Mouse (Mus musculus) hindbrain, postnatal 0 days (tissue): ENCODE measurements around the gene Arhgap21. TPM values are rescaled to one million over a fixed set of nuclear protein-coding genes. Genes with fewer than 3 reads are reported as not detected.

Experiments used
- ATAC-seq: fragments of 200-750 bp; cut with Nextera tagmentation; 2 replicates; pipeline ENCODE4 v1.8.0; 2017; ENCODE audit warnings: mild to moderate bottlenecking, moderate TSS enrichment, moderate library complexity
- DNase-seq: peaks from one replicate; pipeline ENCODE4 v3.0.0-alpha.2; 2015; ENCODE audit warnings: low spot score
- H3K27ac ChIP-seq: fragments of 300-500 bp; sonication (generic); 2 replicates; pipeline ENCODE4 v1.5.1; 2014; ENCODE audit warnings: mild to moderate bottlenecking
- H3K27me3 ChIP-seq: fragments of 300-500 bp; sonication (generic); 2 replicates; pipeline ENCODE4 v1.6.1; 2014; ENCODE audit warnings: low read length, mixed read lengths; ENCODE audit not compliant: insufficient read depth
- H3K36me3 ChIP-seq: fragments of 300-500 bp; sonication (generic); 2 replicates; pipeline ENCODE4 v1.6.1; 2014; ENCODE audit warnings: low read length, mixed read lengths; ENCODE audit not compliant: insufficient read depth
- H3K4me1 ChIP-seq: fragments of 300-500 bp; sonication (generic); 2 replicates; pipeline ENCODE4 v1.6.1; 2014; ENCODE audit warnings: antibody characterized with exemption, low read length, mixed read lengths; ENCODE audit not compliant: insufficient read depth
- H3K4me2 ChIP-seq: fragments of 300-500 bp; sonication (generic); 2 replicates; pipeline ENCODE4 v1.6.1; 2014; ENCODE audit warnings: low read depth, mild to moderate bottlenecking, low read length, moderate library complexity, mixed read lengths
- H3K4me3 ChIP-seq: fragments of 300-500 bp; sonication (generic); 2 replicates; pipeline ENCODE4 v1.5.1; 2014; ENCODE audit warnings: low read length
- H3K9ac ChIP-seq: fragments of 300-500 bp; sonication (generic); replicated peaks from 2 replicates; pipeline ENCODE4 v1.6.1; 2014; ENCODE audit warnings: mild to moderate bottlenecking, low read length, moderate library complexity, mixed read lengths
- H3K9me3 ChIP-seq: fragments of 300-500 bp; sonication (generic); 2 replicates; pipeline ENCODE4 v1.6.1; 2016; ENCODE audit warnings: low read length, mixed read lengths
- CTCF ChIP-seq: IDR thresholded peaks from 2 replicates; pipeline ENCODE4 v1.5.1; 2016; ENCODE audit warnings: antibody characterized with exemption, control low read depth, low read depth
- WGBS: fragments of 180-500 bp; shearing (Covaris S2); extraction: QIAGEN DNeasy Blood & Tissue Kit; methylation state at CpG from one replicate; pipeline ENCODE4 v1.1.7; 2014; 5-methylcytosine and 5-hydroxymethylcytosine counted together
- polyA plus RNA-seq: library from polyadenylated mRNA; unstranded; fragments of >200 nt; fragmentation: Nextera tagmentation; extraction: Ambion mirVana; gene quantifications from 2 replicates; pipeline ENCODE4 v1.2.1, GENCODE M21; 2015
- total RNA-seq: library from RNA; depleted of rRNA; stranded (reverse); fragments of >200 nt; gene quantifications from 2 replicates; pipeline ENCODE4 v1.2.3, GENCODE M21; 2014

The Arhgap21 gene
- total and polyA plus RNA-seq, 2 experiments from 2014 or later: 26.6 to 65.8 TPM

DNA sequence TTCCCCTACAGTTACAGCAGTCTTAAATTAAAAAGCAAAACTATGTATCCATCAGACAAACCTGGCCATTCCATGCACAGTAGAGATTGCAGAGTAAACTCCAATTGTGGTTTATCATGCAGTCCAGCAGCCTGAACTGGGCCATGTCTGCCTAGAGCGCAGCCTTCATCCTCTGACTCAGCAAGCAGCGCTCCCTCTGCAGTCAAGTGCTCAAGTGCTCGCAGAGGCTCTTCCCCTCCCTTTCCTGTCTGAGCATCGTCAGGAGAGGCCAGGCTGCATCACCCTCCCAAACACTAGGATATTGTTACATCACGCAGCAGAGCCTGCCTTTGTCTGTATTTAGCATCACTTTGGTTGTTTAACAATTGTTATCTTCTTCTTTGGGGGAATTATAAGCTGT, 25.5 kb downstream of the Arhgap21 start:
- Histone ChIP-seq H3K27me3 (no peaks in the 10 kb centered on the region), H3K4me2 (no peak overlapping the region), H3K4me1 (peaks cover 12% of the 10 kb centered on the region), H3K4me3 (no peak overlapping the region), H3K27ac (0 out of 2 replicates have a peak overlapping the region, but pooled peaks have one; percentile 1), H3K9ac (no peak overlapping the region), H3K36me3 (no peaks in the 10 kb centered on the region), H3K9me3 (no peaks in the 10 kb centered on the region)
- ATAC-seq (peak; percentile 76), DNase-seq (peak; percentile 51)
- WGBS: 7% methylated on average over 5 of the region's 5 CpGs
- TF ChIP-seq CTCF: no peak; the same call in 1 of the 2 replicates

DNA sequence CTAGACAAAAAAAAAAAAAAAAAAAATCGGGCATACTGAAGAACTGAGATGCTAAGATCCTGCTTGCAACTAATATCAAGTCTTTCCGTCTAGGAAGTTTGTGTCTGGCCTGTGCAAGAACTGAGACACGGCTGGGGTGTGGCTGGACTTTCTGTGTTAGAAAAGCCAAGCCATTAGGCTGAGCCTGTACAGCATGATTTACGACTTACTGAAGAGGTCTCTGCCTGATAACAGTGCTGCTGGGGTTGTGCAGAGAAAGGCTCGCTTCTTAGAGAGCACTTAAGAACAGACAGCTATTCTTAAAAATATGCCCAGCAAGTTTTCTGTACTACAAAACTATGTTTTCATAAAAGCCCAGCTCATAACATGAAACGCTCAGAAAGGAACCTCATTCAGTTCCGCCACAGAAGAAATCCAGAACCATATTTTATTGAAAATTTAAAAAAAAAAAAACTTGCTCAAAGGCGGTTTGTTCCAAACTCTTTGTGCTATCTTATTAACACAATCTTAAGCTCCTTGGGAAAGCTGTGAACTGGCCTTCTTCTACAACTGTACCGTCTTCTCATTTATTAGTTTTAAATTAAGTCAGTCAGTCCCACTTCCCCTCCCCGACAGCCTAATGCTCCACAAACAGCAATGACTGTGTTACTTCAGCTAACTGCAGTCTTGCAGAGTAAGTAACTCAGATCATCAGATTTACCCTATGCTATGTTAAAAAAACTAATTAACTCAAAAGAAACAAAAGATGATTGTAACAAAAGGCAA, 26.1 kb downstream of the Arhgap21 start:
- Histone ChIP-seq H3K9ac (no peak overlapping the region), H3K36me3 (no peaks in the 10 kb centered on the region), H3K4me1 (peaks cover 12% of the 10 kb centered on the region), H3K27ac (0 out of 2 replicates have a peak overlapping the region, but pooled peaks have one; percentile 1), H3K4me2 (no peak overlapping the region), H3K9me3 (no peaks in the 10 kb centered on the region), H3K27me3 (no peaks in the 10 kb centered on the region), H3K4me3 (no peak overlapping the region)
- no peak for ATAC-seq
- TF ChIP-seq CTCF: no peak
- no peak for DNase-seq
- 54% methylated on average over 10 of the region's 10 CpGs for WGBS

DNA sequence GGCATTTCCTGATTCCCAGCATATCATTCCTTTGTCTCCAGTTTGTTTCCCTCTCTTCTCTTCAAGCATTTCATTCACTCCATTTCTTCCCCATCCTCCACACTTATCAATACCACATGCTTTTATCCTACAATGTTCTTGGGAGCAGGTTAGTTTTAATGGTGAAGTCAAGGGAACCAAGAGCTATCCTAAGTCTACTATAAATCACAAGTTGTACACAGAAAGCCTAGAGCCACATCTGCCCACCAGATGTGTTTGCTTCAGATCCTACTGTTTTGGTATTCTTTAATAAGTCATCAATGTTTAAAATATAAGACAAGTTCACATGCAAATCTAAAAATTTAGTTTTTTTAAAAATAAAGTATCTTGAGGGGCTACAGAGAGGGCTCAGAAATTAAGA, 27.6 kb downstream of the Arhgap21 start:
- peaks cover 12% of the 10 kb centered on the region for H3K4me1 ChIP-seq
- no peaks in the 10 kb centered on the region for H3K9me3 ChIP-seq
- TF ChIP-seq CTCF: no peak
- no peak overlapping the region for H3K4me2 ChIP-seq
- no peak for DNase-seq
- H3K27me3 ChIP-seq: no peaks in the 10 kb centered on the region
- H3K36me3 ChIP-seq: no peaks in the 10 kb centered on the region
- no peak overlapping the region for H3K4me3 ChIP-seq
- no peak for ATAC-seq
- H3K27ac ChIP-seq: no peak overlapping the region
- no peak overlapping the region for H3K9ac ChIP-seq

DNA sequence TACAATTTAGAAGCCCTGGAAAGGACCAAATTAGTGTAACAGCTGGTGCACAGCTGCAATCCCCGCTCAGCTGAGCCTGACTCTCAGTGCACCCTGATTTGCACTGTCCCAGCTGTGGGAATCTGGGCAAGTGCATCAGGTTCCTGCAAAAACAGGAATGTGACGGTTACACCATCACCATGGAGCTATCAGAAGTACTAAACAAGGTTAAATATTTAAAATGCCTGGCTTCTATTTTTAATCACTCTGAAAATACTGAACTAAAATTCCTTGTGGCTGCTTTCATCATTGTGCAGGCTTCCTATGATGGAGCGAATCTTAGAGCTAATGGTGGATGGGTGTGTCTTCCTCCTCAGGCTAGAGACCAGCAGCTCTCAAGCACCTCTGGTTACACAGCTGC, 29.3 kb downstream of the Arhgap21 start:
- 69% methylated on average over 3 of the region's 3 CpGs for WGBS
- Histone ChIP-seq H3K27ac (no peak overlapping the region), H3K4me1 (peaks cover 12% of the 10 kb centered on the region)

DNA sequence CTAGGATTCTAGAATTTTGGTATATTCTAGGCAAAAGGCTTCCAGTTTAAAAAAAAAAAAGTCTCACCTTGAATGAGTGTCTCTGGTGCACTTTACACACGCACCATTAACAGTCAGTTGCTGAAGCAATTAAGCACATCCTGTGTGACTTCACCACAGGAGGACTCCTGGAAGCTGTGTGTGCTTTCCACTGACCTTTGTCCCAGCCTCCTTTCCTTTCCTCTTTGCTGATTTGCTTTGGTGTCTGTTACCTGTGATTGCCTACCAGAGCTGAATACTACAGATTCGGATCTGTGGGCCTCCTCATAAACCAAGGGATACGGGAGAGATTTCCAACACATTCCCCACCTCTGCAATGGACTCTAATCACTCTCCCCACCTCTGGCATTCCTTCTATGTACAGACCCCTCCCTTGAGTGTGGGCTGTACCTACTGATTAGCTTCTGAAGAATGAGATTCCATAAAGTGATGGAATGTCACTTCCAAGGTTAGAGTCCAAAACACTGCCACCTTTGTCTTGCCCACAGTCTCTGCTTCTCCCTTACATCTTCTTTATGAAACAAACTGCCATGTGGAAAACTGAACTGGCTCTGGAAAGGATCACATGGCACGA, 32.0 kb downstream of the Arhgap21 start:
- DNase-seq: no peak
- Histone ChIP-seq H3K27me3 (no peaks in the 10 kb centered on the region), H3K4me3 (no peak overlapping the region), H3K27ac (no peak overlapping the region), H3K36me3 (no peaks in the 10 kb centered on the region), H3K9me3 (no peaks in the 10 kb centered on the region), H3K4me2 (no peak overlapping the region), H3K9ac (no peak overlapping the region), H3K4me1 (no peaks in the 10 kb centered on the region)
- WGBS: 81% methylated on average over 4 of the region's 4 CpGs
- ATAC-seq: no peak
- TF ChIP-seq CTCF: no peak

More for the DNA sequence above, 29.3 kb downstream of the Arhgap21 start:
- H3K4me3 ChIP-seq: no peak overlapping the region
- DNase-seq: no peak
- H3K4me2 ChIP-seq: no peak overlapping the region
- no peak for ATAC-seq
- H3K27me3 ChIP-seq: no peaks in the 10 kb centered on the region
- H3K36me3 ChIP-seq: no peaks in the 10 kb centered on the region
- TF ChIP-seq CTCF: no peak
- no peaks in the 10 kb centered on the region for H3K9me3 ChIP-seq
- H3K9ac ChIP-seq: no peak overlapping the region

DNA sequence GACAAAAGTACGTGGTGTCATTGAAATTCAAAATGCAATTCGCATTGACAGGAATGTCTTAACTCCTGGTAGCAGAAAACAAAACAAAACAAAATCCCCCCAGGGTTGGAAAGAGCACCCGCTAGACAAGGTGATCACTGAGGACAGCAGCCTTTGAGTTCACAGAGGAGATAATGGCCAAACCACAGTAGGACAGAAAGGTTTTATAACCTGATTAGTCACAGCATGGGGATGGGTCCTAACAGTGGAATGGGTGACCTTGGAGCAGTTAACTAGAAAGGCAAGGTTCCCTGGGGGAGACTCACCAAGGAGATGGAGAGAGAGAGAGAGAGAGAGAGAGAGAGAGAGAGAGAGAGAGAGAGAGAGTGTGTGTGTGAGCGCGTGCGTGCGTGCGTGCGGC, 34.3 kb downstream of the Arhgap21 start:
- DNase-seq (no peak), ATAC-seq (no peak)
- Histone ChIP-seq H3K36me3 (no peaks in the 10 kb centered on the region), H3K9ac (no peak overlapping the region), H3K4me2 (no peak overlapping the region), H3K4me1 (no peaks in the 10 kb centered on the region), H3K4me3 (no peak overlapping the region), H3K27ac (no peak overlapping the region), H3K27me3 (no peaks in the 10 kb centered on the region), H3K9me3 (no peaks in the 10 kb centered on the region)
- 45% methylated on average over 9 of the region's 9 CpGs for WGBS
- no peak for TF ChIP-seq CTCF
